Mouse (Mus musculus) testis, adult 2 months (tissue): ENCODE data around the gene Sptlc2.

Source experiments
- CTCF ChIP-seq: fragments of 200-500 bp; IDR thresholded peaks from 2 replicates; pipeline ENCODE4 v1.5.1; 2012; ENCODE audit warnings: low read depth, mild to moderate bottlenecking, inconsistent platforms, low read length, moderate library complexity; ENCODE audit not compliant: control insufficient read depth, insufficient read depth, insufficient replicate concordance
- POLR2A ChIP-seq: fragments of 200-500 bp; IDR thresholded peaks from 2 replicates; pipeline ENCODE4 v1.6.1; 2012; ENCODE audit warnings: low read depth, mild to moderate bottlenecking, inconsistent platforms, low read length, moderate library complexity; ENCODE audit not compliant: control insufficient read depth

DNA sequence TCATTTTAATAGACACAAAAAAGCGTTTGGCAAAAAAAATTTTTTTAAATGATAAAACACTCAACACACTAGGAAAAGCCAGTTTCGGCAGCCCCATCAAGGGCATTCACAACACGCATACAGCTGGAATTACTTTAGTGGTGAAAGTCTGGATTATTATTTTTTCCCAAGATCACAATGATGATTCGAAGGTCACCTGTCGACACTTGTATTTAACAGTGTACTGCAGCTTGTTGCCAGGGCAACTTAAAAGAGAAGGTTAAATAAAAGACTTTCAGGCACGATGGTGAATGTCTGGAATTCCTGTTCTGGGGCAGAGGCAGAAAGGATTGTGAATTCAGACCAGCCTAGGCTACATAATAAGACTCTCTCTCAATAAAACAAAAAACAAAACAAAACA is 13.7 kb upstream of the Sptlc2 start:
- no peak for TF ChIP-seq POLR2A
- TF ChIP-seq CTCF = no peak
